Mouse (Mus musculus): ENCODE data around the gene Ap3b2. TPM values are rescaled to one million over a fixed set of nuclear protein-coding genes. Genes with fewer than 3 reads are reported as not detected.

Gene Ap3b2
- 10 to 100 TPM; 15.3 to 19.2 TPM for total RNA-seq (2021)
- long read RNA-seq, experiment 1, transcript Ap3b2-201 (26 exons, 3,804 nt) = major isoform, 7 of 12 reads
- long read RNA-seq, experiment 1, partial matches to known transcripts = 3 of 12 reads
- long read RNA-seq, experiment 1, other reads (novel, unspliced or antisense) = 2 of 12 reads
- long read RNA-seq, experiment 2, transcript Ap3b2-201 (26 exons, 3,804 nt) = major isoform, 15 of 28 reads
- long read RNA-seq, experiment 2, partial matches to known transcripts = 7 of 28 reads
- long read RNA-seq, experiment 2, other reads (novel, unspliced or antisense) = 6 of 28 reads

GRCm38 (mm10) chr7:81493331-81494021 lies at the start of gene Ap3b2:
Gene Ap3b2, minus strand, starts transcription at chr7:81493925.
- peak; percentile 35 to 49 for DNase-seq (ENCODE audit: low spot score in 2 of 2)

GRCm38 (mm10) chr7:81542934-81543333 lies 49.2 kb upstream of the Ap3b2 start:
- no peak for DNase-seq (ENCODE audit: low spot score in 2 of 2)

- no peak for DNase-seq (ENCODE audit: low spot score in 2 of 2)
Observed at GRCm38 (mm10) chr7:81541924-81542524, 48.3 kb upstream of the Ap3b2 start.

GRCm38 (mm10) chr7:81540999-81541398 lies 47.3 kb upstream of the Ap3b2 start:
- no peak for DNase-seq (ENCODE audit: low spot score in 2 of 2)

- DNase-seq (ENCODE audit: low spot score in 2 of 2) = no peak
Observed at GRCm38 (mm10) chr7:81539565-81539964, 45.8 kb upstream of the Ap3b2 start.

GRCm38 (mm10) chr7:81538070-81538675 lies 44.4 kb upstream of the Ap3b2 start:
- DNase-seq (ENCODE audit: low spot score in 2 of 2) = no peak

- no peak for DNase-seq (ENCODE audit: low spot score in 2 of 2)
Observed at GRCm38 (mm10) chr7:81536478-81536877, 42.8 kb upstream of the Ap3b2 start.

GRCm38 (mm10) chr7:81531462-81531861 lies 37.7 kb upstream of the Ap3b2 start:
- DNase-seq (ENCODE audit: low spot score in 2 of 2) = no peak

- no peak for DNase-seq (ENCODE audit: low spot score in 2 of 2)
Observed at GRCm38 (mm10) chr7:81528918-81529317, 35.2 kb upstream of the Ap3b2 start.

GRCm38 (mm10) chr7:81523663-81524017 lies 29.9 kb upstream of the Ap3b2 start:
- DNase-seq (ENCODE audit: low spot score in 2 of 2) = no peak

- DNase-seq (ENCODE audit: low spot score in 2 of 2) = peak; percentile 61 to 70
Observed at GRCm38 (mm10) chr7:81523008-81523662, 29.4 kb upstream of the Ap3b2 start.

GRCm38 (mm10) chr7:81516154-81517030 lies 22.7 kb upstream of the Ap3b2 start:
- no peak for DNase-seq (ENCODE audit: low spot score in 2 of 2)

GRCm38 (mm10) chr7:81514906-81515590 lies 21.3 kb upstream of the Ap3b2 start:
- no peak for DNase-seq (ENCODE audit: low spot score in 2 of 2)

GRCm38 (mm10) chr7:81501050-81501449 lies 7.3 kb upstream of the Ap3b2 start:
- DNase-seq (ENCODE audit: low spot score in 2 of 2) = no peak

- no peak for DNase-seq (ENCODE audit: low spot score in 2 of 2)
Observed at GRCm38 (mm10) chr7:81498181-81498580, 4.5 kb upstream of the Ap3b2 start, which contains the start of gene BC048679. Gene BC048679, minus strand, starts transcription at chr7:81498281.

GRCm38 (mm10) chr7:81497171-81497570 lies 3.4 kb upstream of the Ap3b2 start:
- no peak for DNase-seq (ENCODE audit: low spot score in 2 of 2)

GRCm38 (mm10) chr7:81492628-81493027 lies 1.1 kb downstream of the Ap3b2 start:
- no peak for DNase-seq (ENCODE audit: low spot score in 2 of 2)

GRCm38 (mm10) chr7:81489649-81490048 lies 4.1 kb downstream of the Ap3b2 start:
- DNase-seq (ENCODE audit: low spot score in 2 of 2) = no peak

- no peak for DNase-seq (ENCODE audit: low spot score in 2 of 2)
Observed at GRCm38 (mm10) chr7:81480800-81481199, 12.9 kb downstream of the Ap3b2 start.

Measured in adrenal gland, postnatal 4 days (tissue).